Mouse (Mus musculus) midbrain, postnatal 0 days (tissue): Measurements from ENCODE around the gene Slc30a7. TPM values are rescaled to one million over a fixed set of nuclear protein-coding genes. Genes with fewer than 3 reads are reported as not detected.

ENCODE experiments used
- ATAC-seq: fragments of 200-750 bp; cut with Nextera tagmentation; 2 replicates; pipeline ENCODE4 v1.8.0; 2017; ENCODE audit warnings: moderate number of reproducible peaks, mild to moderate bottlenecking, moderate TSS enrichment, moderate library complexity; ENCODE audit not compliant: low FRiP score
- DNase-seq: peaks from one replicate; pipeline ENCODE4 v3.0.0-alpha.2; 2015; ENCODE audit warnings: low spot score
- H3K27ac ChIP-seq: fragments of 300-500 bp; sonication (generic); 2 replicates; pipeline ENCODE4 v1.5.1; 2014; ENCODE audit warnings: low read depth, mild to moderate bottlenecking, low read length, mixed read lengths
- H3K27me3 ChIP-seq: fragments of 300-500 bp; sonication (generic); 2 replicates; pipeline ENCODE4 v1.6.1; 2014; ENCODE audit warnings: low read length, control low read depth, mixed read lengths; ENCODE audit not compliant: insufficient read depth
- H3K36me3 ChIP-seq: fragments of 300-500 bp; sonication (generic); 2 replicates; pipeline ENCODE4 v1.6.1; 2014; ENCODE audit warnings: low read length, control low read depth, mixed read lengths; ENCODE audit not compliant: insufficient read depth
- H3K4me1 ChIP-seq: fragments of 300-500 bp; sonication (generic); 2 replicates; pipeline ENCODE4 v1.6.1; 2014; ENCODE audit warnings: mild to moderate bottlenecking, control low read depth, antibody characterized with exemption, low read length, mixed read lengths; ENCODE audit not compliant: insufficient read depth
- H3K4me2 ChIP-seq: fragments of 300-500 bp; sonication (generic); 2 replicates; pipeline ENCODE4 v1.6.1; 2014; ENCODE audit warnings: low read depth, mild to moderate bottlenecking, low read length, mixed read lengths; ENCODE audit not compliant: poor library complexity, severe bottlenecking
- H3K4me3 ChIP-seq: fragments of 300-500 bp; sonication (generic); 2 replicates; pipeline ENCODE4 v1.5.1; 2014; ENCODE audit warnings: low read depth, mild to moderate bottlenecking, low read length, moderate library complexity
- H3K9ac ChIP-seq: fragments of 300-500 bp; sonication (generic); replicated peaks from 2 replicates; pipeline ENCODE4 v1.6.1; 2014; ENCODE audit warnings: mild to moderate bottlenecking, low read length, moderate library complexity, mixed read lengths; ENCODE audit not compliant: poor library complexity, severe bottlenecking
- H3K9me3 ChIP-seq: fragments of 300-500 bp; sonication (generic); 2 replicates; pipeline ENCODE4 v1.6.1; 2016; ENCODE audit warnings: low read length, control low read depth
- CTCF ChIP-seq: IDR thresholded peaks from 2 replicates; pipeline ENCODE4 v1.5.1; 2016; ENCODE audit warnings: antibody characterized with exemption, mild to moderate bottlenecking
- whole genome bisulfite sequencing: fragments of 180-500 bp; shearing (Covaris S2); extraction: QIAGEN DNeasy Blood & Tissue Kit; methylation state at CpG from one replicate; pipeline ENCODE4 v1.1.7; 2014; 5-methylcytosine and 5-hydroxymethylcytosine counted together
- polyA plus RNA-seq: library from polyadenylated mRNA; unstranded; fragments of >200 nt; fragmentation: Nextera tagmentation; extraction: Ambion mirVana; gene quantifications from 2 replicates; pipeline ENCODE4 v1.2.1, GENCODE M21; 2015
- total RNA-seq: library from RNA; depleted of rRNA; stranded (reverse); fragments of >200 nt; gene quantifications from 2 replicates; pipeline ENCODE4 v1.2.3, GENCODE M21; 2014

The Slc30a7 gene
- total and polyA plus RNA-seq, 2 experiments from 2014 or later, result 9.0 to 28.6 TPM

GRCm38 (mm10) chr3:115968745-115969530 is 38.3 kb downstream of the Slc30a7 start:
- DNase-seq (peak; percentile 72), ATAC-seq (peak; percentile 91)
- Histone ChIP-seq H3K4me2 (no peak overlapping the region), H3K9me3 (no peaks in the 10 kb centered on the region), H3K27ac (no peak overlapping the region), H3K36me3 (peaks cover 17% of the 10 kb centered on the region), H3K4me3 (no peak overlapping the region), H3K27me3 (no peaks in the 10 kb centered on the region), H3K9ac (no peak overlapping the region), H3K4me1 (no peaks in the 10 kb centered on the region)
- 83% methylated on average over 10 of the region's 10 CpGs for WGBS
- TF ChIP-seq CTCF, result no peak

GRCm38 (mm10) chr3:115964071-115964470 is 43.1 kb downstream of the Slc30a7 start:
- DNase-seq (no peak), ATAC-seq (no peak)
- WGBS, result 75% methylated on average over 5 of the region's 5 CpGs

GRCm38 (mm10) chr3:115963597-115963996 is 43.6 kb downstream of the Slc30a7 start:
- Histone ChIP-seq H3K36me3 (peaks cover 5% of the 10 kb centered on the region; the same call in 1 of the 2 replicates), H3K4me2 (no peak overlapping the region), H3K9me3 (no peaks in the 10 kb centered on the region), H3K27ac (no peak overlapping the region), H3K4me3 (no peak overlapping the region), H3K4me1 (no peaks in the 10 kb centered on the region), H3K27me3 (no peaks in the 10 kb centered on the region), H3K9ac (no peak overlapping the region)
- no peak for TF ChIP-seq CTCF
- ATAC-seq (no peak), DNase-seq (no peak)
- 100% methylated on average over 1 of the region's 1 CpGs for WGBS

More at GRCm38 (mm10) chr3:115964071-115964470, 43.1 kb downstream of the Slc30a7 start:
- no peak overlapping the region for H3K4me3 ChIP-seq
- no peak for TF ChIP-seq CTCF
- H3K4me2 ChIP-seq, result no peak overlapping the region
- H3K27ac ChIP-seq, result no peak overlapping the region
- no peak overlapping the region for H3K9ac ChIP-seq
- no peaks in the 10 kb centered on the region for H3K27me3 ChIP-seq
- H3K36me3 ChIP-seq, result peaks cover under 1% of the 10 kb centered on the region; the same call in 1 of the 2 replicates
- H3K9me3 ChIP-seq, result no peaks in the 10 kb centered on the region
- H3K4me1 ChIP-seq, result no peaks in the 10 kb centered on the region

GRCm38 (mm10) chr3:115962028-115962415 is 45.2 kb downstream of the Slc30a7 start:
- WGBS, result 67% methylated on average over 4 of the region's 4 CpGs
- Histone ChIP-seq H3K4me2 (no peak overlapping the region), H3K27ac (no peak overlapping the region), H3K4me3 (no peak overlapping the region), H3K9ac (no peak overlapping the region), H3K36me3 (peaks cover 15% of the 10 kb centered on the region; the same call in 1 of the 2 replicates), H3K27me3 (no peaks in the 10 kb centered on the region), H3K4me1 (no peaks in the 10 kb centered on the region), H3K9me3 (no peaks in the 10 kb centered on the region)
- ATAC-seq, result no peak
- no peak for DNase-seq
- TF ChIP-seq CTCF, result no peak

GRCm38 (mm10) chr3:115961311-115962027 is 45.7 kb downstream of the Slc30a7 start:
- 84% methylated on average over 11 of the region's 11 CpGs for whole genome bisulfite sequencing
- Histone ChIP-seq H3K36me3 (peaks cover 16% of the 10 kb centered on the region; the same call in 1 of the 2 replicates), H3K27ac (no peak overlapping the region), H3K4me3 (no peak overlapping the region), H3K27me3 (no peaks in the 10 kb centered on the region), H3K4me2 (no peak overlapping the region), H3K9ac (no peak overlapping the region), H3K9me3 (no peaks in the 10 kb centered on the region), H3K4me1 (no peaks in the 10 kb centered on the region)
- DNase-seq, result no peak
- no peak for ATAC-seq
- TF ChIP-seq CTCF, result no peak

- H3K27ac ChIP-seq, result no peak overlapping the region
- no peak for ATAC-seq
- no peak overlapping the region for H3K4me3 ChIP-seq
- 96% methylated on average over 7 of the region's 7 CpGs for WGBS
- H3K9me3 ChIP-seq, result no peaks in the 10 kb centered on the region
- H3K27me3 ChIP-seq, result no peaks in the 10 kb centered on the region
- H3K4me2 ChIP-seq, result no peak overlapping the region
- no peak for DNase-seq
- no peak for TF ChIP-seq CTCF
- H3K36me3 ChIP-seq, result peaks cover 33% of the 10 kb centered on the region
- no peak overlapping the region for H3K9ac ChIP-seq
- no peaks in the 10 kb centered on the region for H3K4me1 ChIP-seq
These were observed 50.0 kb downstream of the Slc30a7 start for GRCm38 (mm10) chr3:115957223-115957622.
